Mouse (Mus musculus) embryonic facial prominence, embryonic 14.5 days (tissue): ENCODE data around the gene Lrrc23. TPM values are rescaled to one million over a fixed set of nuclear protein-coding genes. Genes with fewer than 3 reads are reported as not detected.
A peak's percentile ranks its signal among the peaks of the same experiment; 100 is the strongest.

Source experiments
- ATAC-seq: fragments of 200-750 bp; cut with Nextera tagmentation; 2 replicates; pipeline ENCODE4 v1.8.0; 2017; ENCODE audit warnings: low read depth, moderate number of reproducible peaks, moderate TSS enrichment
- DNase-seq: peaks from one replicate; pipeline ENCODE4 v3.0.0-alpha.2; 2015; ENCODE audit warnings: low spot score
- H3K27ac ChIP-seq: fragments of 300-500 bp; sonication (generic); replicated peaks from 2 replicates; pipeline ENCODE4 v1.5.1; 2014; ENCODE audit warnings: low read depth, mild to moderate bottlenecking, low read length, moderate library complexity
- H3K27me3 ChIP-seq: fragments of 300-500 bp; sonication (generic); replicated peaks from 2 replicates; pipeline ENCODE4 v1.6.1; 2014; ENCODE audit warnings: low read length; ENCODE audit not compliant: control insufficient read depth, insufficient read depth
- H3K36me3 ChIP-seq: fragments of 300-500 bp; sonication (generic); 2 replicates; pipeline ENCODE4 v1.6.1; 2014; ENCODE audit warnings: low read length, mixed read lengths; ENCODE audit not compliant: control insufficient read depth, insufficient read depth
- H3K4me1 ChIP-seq: fragments of 300-500 bp; sonication (generic); 2 replicates; pipeline ENCODE4 v1.6.1; 2014; ENCODE audit warnings: antibody characterized with exemption, low read length; ENCODE audit not compliant: control insufficient read depth, insufficient read depth
- H3K4me2 ChIP-seq: fragments of 300-500 bp; sonication (generic); 2 replicates; pipeline ENCODE4 v1.6.1; 2014; ENCODE audit warnings: low read depth, mild to moderate bottlenecking, low read length, moderate library complexity, mixed read lengths
- H3K4me3 ChIP-seq: fragments of 300-500 bp; sonication (generic); 2 replicates; pipeline ENCODE4 v1.5.1; 2014; ENCODE audit warnings: low read depth, mild to moderate bottlenecking, low read length
- H3K9ac ChIP-seq: fragments of 300-500 bp; sonication (generic); 2 replicates; pipeline ENCODE4 v1.6.1; 2014; ENCODE audit warnings: low read depth, mild to moderate bottlenecking, low read length, moderate library complexity, mixed read lengths
- H3K9me3 ChIP-seq: fragments of 300-500 bp; sonication (generic); 2 replicates; pipeline ENCODE4 v1.6.1; 2016; ENCODE audit warnings: low read length; ENCODE audit not compliant: control insufficient read depth
- WGBS: fragments of 180-500 bp; shearing (Covaris S2); extraction: QIAGEN DNeasy Blood & Tissue Kit; methylation state at CpG from one replicate; pipeline ENCODE4 v1.1.7; 2014; 5-methylcytosine and 5-hydroxymethylcytosine counted together
- polyA plus RNA-seq: library from polyadenylated mRNA; unstranded; fragments of >200 nt; fragmentation: Nextera tagmentation; extraction: Ambion mirVana; gene quantifications from 2 replicates; pipeline ENCODE4 v1.2.1, GENCODE M21; 2014

Gene Lrrc23
- polyA plus RNA-seq, 1 experiment from 2014 or later, result 13.2 TPM

GRCm38 (mm10) chr6:124745490-124746295, 33.8 kb downstream of the Lrrc23 start:
- peak overlapping the region; percentile 96 for H3K4me2 ChIP-seq
- peak overlapping the region; percentile 80 for H3K9ac ChIP-seq
- peaks cover 69% of the 10 kb centered on the region for H3K36me3 ChIP-seq
- no peaks in the 10 kb centered on the region for H3K27me3 ChIP-seq
- peak; percentile 85 for ATAC-seq
- H3K27ac ChIP-seq, result peak overlapping the region; percentile 89
- peak overlapping the region; percentile 54 for H3K4me3 ChIP-seq
- H3K9me3 ChIP-seq, result no peaks in the 10 kb centered on the region
- H3K4me1 ChIP-seq, result peaks cover 10% of the 10 kb centered on the region; the same call in 1 of the 2 replicates
- WGBS, result 1% methylated on average over 63 of the region's 85 CpGs
- peak; percentile 97 for DNase-seq

GRCm38 (mm10) chr6:124744755-124745321, 34.7 kb downstream of the Lrrc23 start:
- peaks cover 13% of the 10 kb centered on the region for H3K4me1 ChIP-seq
- peak overlapping the region; percentile 54 for H3K4me3 ChIP-seq
- H3K36me3 ChIP-seq, result peaks cover 66% of the 10 kb centered on the region
- ATAC-seq (no peak), DNase-seq (no peak)
- no peaks in the 10 kb centered on the region for H3K9me3 ChIP-seq
- WGBS, result 71% methylated on average over 25 of the region's 26 CpGs
- peak overlapping the region; percentile 96 for H3K4me2 ChIP-seq
- peak overlapping the region; percentile 20; the same call in 1 of the 2 replicates for H3K9ac ChIP-seq
- H3K27ac ChIP-seq, result peak overlapping the region; percentile 53
- no peaks in the 10 kb centered on the region for H3K27me3 ChIP-seq

GRCm38 (mm10) chr6:124743647-124744046, 35.9 kb downstream of the Lrrc23 start:
- H3K4me2 ChIP-seq, result no peak overlapping the region
- H3K27me3 ChIP-seq, result no peaks in the 10 kb centered on the region
- H3K36me3 ChIP-seq, result peaks cover 54% of the 10 kb centered on the region
- 82% methylated on average over 8 of the region's 8 CpGs for WGBS
- peaks cover 21% of the 10 kb centered on the region for H3K4me1 ChIP-seq
- H3K9ac ChIP-seq, result no peak overlapping the region
- DNase-seq, result no peak
- H3K27ac ChIP-seq, result no peak overlapping the region
- no peaks in the 10 kb centered on the region for H3K9me3 ChIP-seq
- no peak for ATAC-seq
- H3K4me3 ChIP-seq, result no peak overlapping the region

- Histone ChIP-seq H3K4me1 (peaks cover 26% of the 10 kb centered on the region), H3K4me3 (no peak overlapping the region), H3K27ac (no peak overlapping the region), H3K9ac (no peak overlapping the region), H3K36me3 (peaks cover 47% of the 10 kb centered on the region), H3K27me3 (no peaks in the 10 kb centered on the region), H3K4me2 (no peak overlapping the region), H3K9me3 (no peaks in the 10 kb centered on the region)
- WGBS, result 86% methylated on average over 15 of the region's 15 CpGs
- ATAC-seq (no peak), DNase-seq (no peak)
Measured at GRCm38 (mm10) chr6:124742839-124743514, 36.5 kb downstream of the Lrrc23 start.

GRCm38 (mm10) chr6:124741842-124742241, 37.7 kb downstream of the Lrrc23 start:
- H3K9ac ChIP-seq, result peak overlapping the region; percentile 86
- H3K36me3 ChIP-seq, result peaks cover 36% of the 10 kb centered on the region
- no peaks in the 10 kb centered on the region for H3K27me3 ChIP-seq
- DNase-seq (no peak), ATAC-seq (no peak)
- no peaks in the 10 kb centered on the region for H3K9me3 ChIP-seq
- H3K4me1 ChIP-seq, result peaks cover 26% of the 10 kb centered on the region
- H3K4me3 ChIP-seq, result peak overlapping the region; percentile 54
- peak overlapping the region; percentile 97 for H3K27ac ChIP-seq
- 77% methylated on average over 3 of the region's 3 CpGs for WGBS
- H3K4me2 ChIP-seq, result peak overlapping the region; percentile 87

- H3K27me3 ChIP-seq, result no peaks in the 10 kb centered on the region
- H3K9me3 ChIP-seq, result no peaks in the 10 kb centered on the region
- DNase-seq (peak; percentile 98), ATAC-seq (peak; percentile 84)
- peaks cover 20% of the 10 kb centered on the region for H3K4me1 ChIP-seq
- peak within 1 kb of the TSS; percentile 54 for H3K4me3 ChIP-seq
- peak within 1 kb of the TSS; percentile 97 for H3K27ac ChIP-seq
- H3K4me2 ChIP-seq, result peak within 1 kb of the TSS; percentile 87
- under 1% methylated on average over 41 of the region's 41 CpGs for WGBS
- peaks cover 31% of the 10 kb centered on the region for H3K36me3 ChIP-seq
- peak within 1 kb of the TSS; percentile 86 for H3K9ac ChIP-seq
Measured at GRCm38 (mm10) chr6:124740888-124741761, 38.4 kb downstream of the Lrrc23 start, which contains the start of gene Grcc10. TSS of gene Grcc10 (minus strand) at chr6:124741374.

GRCm38 (mm10) chr6:124740211-124740887, 39.2 kb downstream of the Lrrc23 start:
- Histone ChIP-seq H3K9me3 (no peaks in the 10 kb centered on the region), H3K4me3 (peak overlapping the region; percentile 54), H3K4me2 (peak overlapping the region; percentile 87), H3K27ac (peak overlapping the region; percentile 97), H3K36me3 (peaks cover 31% of the 10 kb centered on the region), H3K9ac (peak overlapping the region; percentile 86), H3K27me3 (no peaks in the 10 kb centered on the region), H3K4me1 (peaks cover 18% of the 10 kb centered on the region)
- 1% methylated on average over 28 of the region's 29 CpGs for WGBS
- ATAC-seq, result peak; percentile 14
- DNase-seq, result peak; percentile 88
